In the genomic region with DNA sequence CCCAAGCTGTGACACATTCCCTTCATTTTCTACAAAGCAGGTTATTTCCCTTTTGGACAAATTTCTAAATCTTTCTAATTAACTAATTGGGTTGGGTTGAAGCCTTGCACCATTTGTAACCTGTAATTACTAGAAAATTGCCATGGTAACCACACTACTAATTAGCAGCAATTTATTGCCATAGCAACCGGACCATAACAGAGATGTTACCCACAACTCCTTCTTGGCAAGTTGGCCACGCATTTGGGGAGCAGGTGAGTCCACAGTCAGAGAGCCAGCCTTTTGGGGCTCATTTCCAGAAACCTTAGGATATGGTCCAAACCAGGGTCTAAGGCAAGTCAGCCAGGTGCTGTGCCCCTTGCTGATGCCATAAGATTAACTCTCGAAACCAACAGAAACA, we compare ENCODE assay signal across 24 mouse cellular contexts.
A peak's percentile ranks its signal among the peaks of the same experiment; 100 is the strongest.
DNase-seq lines count a peak whose midpoint lies in the region; ATAC-seq and TF ChIP-seq lines count a peak whose summit lies in the region.
"Had no signal": no experiment of that assay in that cellular context is flagged by ENCODE, and none has a peak within 500 bp of the region (broad histone marks: within the 10 kb centered on the region; RNA-seq: fewer than 3 reads in every experiment).

No protein-coding gene starts in this region.

- no peaks in the 10 kb centered on the region for H3K36me3 ChIP-seq in hindbrain, embryonic 13.5 days
- no peaks in the 10 kb centered on the region for H3K36me3 ChIP-seq in hindbrain, embryonic 11.5 days (ENCODE audit: control insufficient read depth, insufficient read depth, low read length)
- H3K36me3 ChIP-seq in midbrain, embryonic 14.5 days (ENCODE audit: control insufficient read depth, insufficient read depth, low read length), result no peaks in the 10 kb centered on the region
- H3K36me3 ChIP-seq in midbrain, embryonic 13.5 days, result no peaks in the 10 kb centered on the region
- H3K36me3 ChIP-seq: embryonic facial prominence, embryonic 13.5 days; heart, embryonic 13.5 days had no signal

- no peak for ATAC-seq in hindbrain, embryonic 13.5 days (ENCODE audit: low FRiP score)
- ATAC-seq in hindbrain, embryonic 11.5 days (ENCODE audit: low FRiP score), result no peak
- ATAC-seq in midbrain, embryonic 14.5 days (ENCODE audit: low FRiP score, low TSS enrichment), result no peak
- no peak for ATAC-seq in midbrain, embryonic 13.5 days
- ATAC-seq: inflammation-experienced regulatory T-cells, adult 6 months had no signal

- TF ChIP-seq CTCF in brain, embryonic 14.5 days (IDR thresholded peaks at IDR 0.05; ENCODE audit: borderline replicate concordance, extremely low read depth, insufficient read depth, insufficient read length), result no peak

- H3K9me3 ChIP-seq in hindbrain, embryonic 13.5 days, result no peaks in the 10 kb centered on the region
- no peaks in the 10 kb centered on the region for H3K9me3 ChIP-seq in hindbrain, embryonic 11.5 days (ENCODE audit: control insufficient read depth, low read length)
- H3K9me3 ChIP-seq in midbrain, embryonic 14.5 days (ENCODE audit: control insufficient read depth, low read length), result no peaks in the 10 kb centered on the region
- no peaks in the 10 kb centered on the region for H3K9me3 ChIP-seq in midbrain, embryonic 13.5 days
- H3K9me3 ChIP-seq: embryonic facial prominence, embryonic 13.5 days; heart, embryonic 13.5 days had no signal

- no peak for TF ChIP-seq POLR2A in brain, embryonic 14.5 days (IDR thresholded peaks at IDR 0.05; ENCODE audit: borderline replicate concordance, extremely low read depth, insufficient read depth, insufficient read length, poor library complexity, severe bottlenecking)

- H3K4me1 ChIP-seq in hindbrain, embryonic 13.5 days (replicated peaks), result peaks cover 48% of the 10 kb centered on the region
- H3K4me1 ChIP-seq in hindbrain, embryonic 11.5 days (replicated peaks; ENCODE audit: control insufficient read depth, insufficient read depth, low read length), result peaks cover 7% of the 10 kb centered on the region; the same call in 1 of the 2 replicates
- peaks cover 11% of the 10 kb centered on the region; the same call in 1 of the 2 replicates for H3K4me1 ChIP-seq in midbrain, embryonic 14.5 days (ENCODE audit: control insufficient read depth, insufficient read depth, low read length)
- peaks cover 27% of the 10 kb centered on the region for H3K4me1 ChIP-seq in midbrain, embryonic 13.5 days (replicated peaks)

- DNase-seq in hindbrain, embryonic 11.5 days (ENCODE audit: low spot score), result no peak
- DNase-seq in midbrain, embryonic 14.5 days, result peak; percentile 56
- peak; percentile 64 for DNase-seq in brain, adult 2 months (ENCODE audit: low read depth, low spot score)
- peak; percentile 92 for DNase-seq in brain, embryonic 14.5 days (ENCODE audit: low read depth)
- DNase-seq in yolk sac, embryonic 10.5 days (ENCODE audit: low spot score), result no peak
- DNase-seq in right cerebral cortex, postnatal 25 days, result no peak
- DNase-seq: adrenal gland, postnatal 25 days; B cell, adult 2 months; cerebellum, adult 8-10 months; gastrocnemius, postnatal 10 days; heart, postnatal 10 days; kidney, adult 11 months; kidney, postnatal 25 days; liver; lung, adult 2 months; lung, postnatal 10 days; thymus, postnatal 4 days had no signal

- H3K27me3 ChIP-seq in hindbrain, embryonic 13.5 days, result no peaks in the 10 kb centered on the region
- H3K27me3 ChIP-seq in hindbrain, embryonic 11.5 days (ENCODE audit: control insufficient read depth, insufficient read depth, low read length), result no peaks in the 10 kb centered on the region
- no peaks in the 10 kb centered on the region for H3K27me3 ChIP-seq in midbrain, embryonic 14.5 days (ENCODE audit: control insufficient read depth, insufficient read depth, low read length)
- H3K27me3 ChIP-seq in midbrain, embryonic 13.5 days, result no peaks in the 10 kb centered on the region
- H3K27me3 ChIP-seq: embryonic facial prominence, embryonic 13.5 days had no signal

- no peak overlapping the region for H3K4me2 ChIP-seq in hindbrain, embryonic 13.5 days
- H3K4me2 ChIP-seq in hindbrain, embryonic 11.5 days (replicated peaks; ENCODE audit: low read depth, low read length), result no peak overlapping the region
- H3K4me2 ChIP-seq in midbrain, embryonic 14.5 days (ENCODE audit: low read length), result no peak overlapping the region
- no peak overlapping the region for H3K4me2 ChIP-seq in midbrain, embryonic 13.5 days (replicated peaks)
- H3K4me2 ChIP-seq: embryonic facial prominence, embryonic 13.5 days; heart, embryonic 13.5 days had no signal

- H3K4me3 ChIP-seq in hindbrain, embryonic 13.5 days, result no peak overlapping the region
- H3K4me3 ChIP-seq in hindbrain, embryonic 11.5 days (ENCODE audit: low read depth, low read length), result no peak overlapping the region
- no peak overlapping the region for H3K4me3 ChIP-seq in midbrain, embryonic 14.5 days (replicated peaks; ENCODE audit: low read depth, low read length)
- no peak overlapping the region for H3K4me3 ChIP-seq in midbrain, embryonic 13.5 days (replicated peaks)
- H3K4me3 ChIP-seq: embryonic facial prominence, embryonic 13.5 days; heart, embryonic 13.5 days had no signal

- H3K27ac ChIP-seq in hindbrain, embryonic 13.5 days, result peak overlapping the region; percentile 82
- H3K27ac ChIP-seq in hindbrain, embryonic 11.5 days (ENCODE audit: low read depth, low read length), result no peak overlapping the region
- no peak overlapping the region for H3K27ac ChIP-seq in midbrain, embryonic 14.5 days (replicated peaks; ENCODE audit: low read depth, low read length)
- no peak overlapping the region for H3K27ac ChIP-seq in midbrain, embryonic 13.5 days
- H3K27ac ChIP-seq: embryonic facial prominence, embryonic 13.5 days; heart, embryonic 13.5 days; liver, embryonic 14.5 days; macrophage had no signal

- H3K9ac ChIP-seq in hindbrain, embryonic 13.5 days, result no peak overlapping the region
- no peak overlapping the region for H3K9ac ChIP-seq in hindbrain, embryonic 11.5 days (ENCODE audit: low read depth, low read length)
- no peak overlapping the region for H3K9ac ChIP-seq in midbrain, embryonic 14.5 days (replicated peaks; ENCODE audit: low read length)
- no peak overlapping the region for H3K9ac ChIP-seq in midbrain, embryonic 13.5 days (replicated peaks)
- H3K9ac ChIP-seq: embryonic facial prominence, embryonic 13.5 days; heart, embryonic 13.5 days; liver, embryonic 14.5 days had no signal

- 62% methylated on average over 3 of the region's 3 CpGs for WGBS in hindbrain, embryonic 13.5 days
- 89% methylated on average over 3 of the region's 3 CpGs for WGBS in hindbrain, embryonic 11.5 days
- 71% methylated on average over 3 of the region's 3 CpGs for WGBS in midbrain, embryonic 14.5 days
- WGBS in midbrain, embryonic 13.5 days, result 75% methylated on average over 3 of the region's 3 CpGs

Comparison
In these comparisons a context has a peak if more than half of its experiments do, and no peak if none do; other contexts are left out.
1. DNase-seq: peak in midbrain, embryonic 14.5 days (single experiment), brain, adult 2 months (single experiment) and brain, embryonic 14.5 days (single experiment); none in hindbrain, embryonic 11.5 days (single experiment), yolk sac, embryonic 10.5 days (single experiment) and right cerebral cortex, postnatal 25 days (single experiment).